Mouse (Mus musculus): ENCODE measurements around the gene Il12a. TPM values are rescaled to one million over a fixed set of nuclear protein-coding genes. Genes with fewer than 3 reads are reported as not detected.
"Not testable (repeated sequence)": the region's sequence is repeated elsewhere in the genome, so short reads cannot be mapped to it uniquely, and the experiment has no call there.

The Il12a gene
- polyA plus RNA-seq, 1 experiment from 2014 or later = not detected

DNA sequence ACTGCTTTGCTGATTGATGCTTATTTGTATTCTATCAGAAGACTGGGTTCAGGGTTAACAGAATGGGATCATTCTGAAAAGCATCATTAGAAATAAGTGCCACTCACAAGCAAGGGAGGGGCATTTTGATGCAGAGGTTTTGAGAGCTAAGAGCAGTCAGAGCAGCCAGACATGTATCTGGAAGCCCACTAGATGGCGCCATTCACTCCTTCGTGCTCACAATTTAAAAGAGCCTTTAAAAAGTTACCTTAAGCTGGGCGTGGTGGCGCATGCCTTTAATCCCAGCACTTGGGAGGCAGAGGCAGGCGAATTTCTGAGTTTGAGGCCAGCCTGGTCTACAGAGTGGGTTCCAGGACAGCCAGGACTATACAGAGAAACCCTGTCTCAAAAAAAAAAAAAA is 26.9 kb downstream of the Il12a start:
- not testable (repeated sequence) for H3K27ac ChIP-seq (replicated peaks in 1 of 2; ENCODE audit: control insufficient read depth in 1 of 2, insufficient read depth in 1 of 2, low read depth in 2 of 2, low read length in 2 of 2); ATAC-seq (ENCODE audit: insufficient number of reproducible peaks, insufficient read depth, low FRiP score, low read depth); H3K27me3 ChIP-seq (ENCODE audit: control insufficient read depth, insufficient read depth, low read length); H3K4me1 ChIP-seq (ENCODE audit: control insufficient read depth in 2 of 2, insufficient read depth in 2 of 2, low read length in 2 of 2); H3K9ac ChIP-seq (ENCODE audit: low read length); H3K9me3 ChIP-seq (ENCODE audit: control insufficient read depth, low read length); H3K4me3 ChIP-seq (ENCODE audit: control insufficient read depth in 1 of 2, insufficient read depth in 1 of 2, low read depth in 1 of 2, low read length in 2 of 2); H3K4me2 ChIP-seq (ENCODE audit: low read length); H3K36me3 ChIP-seq (ENCODE audit: control insufficient read depth, insufficient read depth, low read length)
- WGBS = 39% methylated on average over 5 of the region's 5 CpGs

GRCm38 (mm10) chr3:68719229-68719819 is 28.9 kb downstream of the Il12a start:
- Histone ChIP-seq H3K4me3 (ENCODE audit: control insufficient read depth in 1 of 2, insufficient read depth in 1 of 2, low read depth in 1 of 2, low read length in 2 of 2) (no peak overlapping the region), H3K4me1 (ENCODE audit: control insufficient read depth in 2 of 2, insufficient read depth in 2 of 2, low read length in 2 of 2) (no peaks in the 10 kb centered on the region; a peak in 1 of 4 replicates), H3K36me3 (ENCODE audit: control insufficient read depth, insufficient read depth, low read length) (no peaks in the 10 kb centered on the region), H3K27ac (replicated peaks in 1 of 2; ENCODE audit: control insufficient read depth in 1 of 2, insufficient read depth in 1 of 2, low read depth in 2 of 2, low read length in 2 of 2) (no peak overlapping the region), H3K9me3 (ENCODE audit: control insufficient read depth, low read length) (no peaks in the 10 kb centered on the region), H3K9ac (ENCODE audit: low read length) (no peak overlapping the region), H3K27me3 (ENCODE audit: control insufficient read depth, insufficient read depth, low read length) (no peaks in the 10 kb centered on the region), H3K4me2 (ENCODE audit: low read length) (no peak overlapping the region)
- WGBS = 68% methylated on average over 8 of the region's 8 CpGs
- no peak for ATAC-seq (ENCODE audit: insufficient number of reproducible peaks, insufficient read depth, low FRiP score, low read depth)

DNA sequence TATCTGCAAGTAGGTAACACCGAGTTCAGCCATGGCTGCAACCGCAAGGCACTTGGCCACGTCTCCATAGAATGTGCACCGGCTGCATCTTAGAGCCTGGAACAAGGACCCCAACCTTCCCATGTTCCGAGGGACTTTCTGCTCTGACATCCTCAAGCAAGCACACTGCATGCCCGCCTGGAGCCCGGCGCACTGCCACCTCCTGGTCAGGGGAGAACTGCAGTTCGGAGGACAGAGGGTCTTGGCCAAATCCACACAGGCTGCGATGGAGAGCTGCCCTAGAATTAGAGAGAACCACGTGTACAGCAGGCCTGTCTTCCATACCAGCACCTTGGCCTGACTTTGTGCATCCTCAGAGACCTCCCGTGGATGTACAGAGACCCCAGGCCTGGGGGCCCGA is 29.8 kb downstream of the Il12a start:
- no peaks in the 10 kb centered on the region for H3K9me3 ChIP-seq (ENCODE audit: control insufficient read depth, low read length)
- no peaks in the 10 kb centered on the region for H3K27me3 ChIP-seq (ENCODE audit: control insufficient read depth, insufficient read depth, low read length)
- H3K4me3 ChIP-seq (ENCODE audit: control insufficient read depth in 1 of 2, insufficient read depth in 1 of 2, low read depth in 1 of 2, low read length in 2 of 2) = no peak overlapping the region
- H3K36me3 ChIP-seq (ENCODE audit: control insufficient read depth, insufficient read depth, low read length) = no peaks in the 10 kb centered on the region
- no peaks in the 10 kb centered on the region; a peak in 1 of 4 replicates for H3K4me1 ChIP-seq (ENCODE audit: control insufficient read depth in 2 of 2, insufficient read depth in 2 of 2, low read length in 2 of 2)
- ATAC-seq (ENCODE audit: insufficient number of reproducible peaks, insufficient read depth, low FRiP score, low read depth) = no peak
- H3K4me2 ChIP-seq (ENCODE audit: low read length) = no peak overlapping the region
- WGBS = 40% methylated on average over 13 of the region's 13 CpGs
- H3K9ac ChIP-seq (ENCODE audit: low read length) = no peak overlapping the region
- no peak overlapping the region for H3K27ac ChIP-seq (replicated peaks in 1 of 2; ENCODE audit: control insufficient read depth in 1 of 2, insufficient read depth in 1 of 2, low read depth in 2 of 2, low read length in 2 of 2)

DNA sequence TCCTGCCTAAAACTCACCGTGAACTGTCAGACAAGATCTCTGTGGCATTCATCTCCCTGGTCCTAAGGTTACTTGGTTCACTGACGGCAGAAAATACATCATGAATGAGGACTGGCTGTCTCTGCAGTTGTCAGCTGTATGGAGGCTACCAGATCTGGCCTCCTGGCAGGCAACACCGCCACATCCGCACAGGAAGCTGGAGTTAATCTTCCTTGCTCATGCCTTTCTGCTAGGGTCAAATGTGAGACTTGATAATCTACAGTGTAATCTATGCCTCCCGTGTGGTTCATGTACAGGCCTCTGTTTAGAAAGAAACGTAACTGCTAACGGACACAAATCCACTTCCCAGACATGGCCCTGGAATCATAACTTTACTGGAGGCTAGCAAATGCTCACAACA is 51.5 kb downstream of the Il12a start:
- H3K4me3 ChIP-seq (ENCODE audit: control insufficient read depth in 1 of 2, insufficient read depth in 1 of 2, low read depth in 1 of 2, low read length in 2 of 2) = no peak overlapping the region
- H3K4me1 ChIP-seq (ENCODE audit: control insufficient read depth in 2 of 2, insufficient read depth in 2 of 2, low read length in 2 of 2) = peaks cover 4 to 6% of the 10 kb centered on the region in 2 experiments; a peak in 3 of 4 replicates
- WGBS = 62% methylated on average over 7 of the region's 7 CpGs
- no peaks in the 10 kb centered on the region for H3K9me3 ChIP-seq (ENCODE audit: control insufficient read depth, low read length)
- no peak overlapping the region for H3K9ac ChIP-seq (ENCODE audit: low read length)
- H3K4me2 ChIP-seq (ENCODE audit: low read length) = no peak overlapping the region
- H3K36me3 ChIP-seq (ENCODE audit: control insufficient read depth, insufficient read depth, low read length) = no peaks in the 10 kb centered on the region
- H3K27ac ChIP-seq (replicated peaks in 1 of 2; ENCODE audit: control insufficient read depth in 1 of 2, insufficient read depth in 1 of 2, low read depth in 2 of 2, low read length in 2 of 2) = no peak overlapping the region
- ATAC-seq (ENCODE audit: insufficient number of reproducible peaks, insufficient read depth, low FRiP score, low read depth) = no peak
- H3K27me3 ChIP-seq (ENCODE audit: control insufficient read depth, insufficient read depth, low read length) = no peaks in the 10 kb centered on the region

DNA sequence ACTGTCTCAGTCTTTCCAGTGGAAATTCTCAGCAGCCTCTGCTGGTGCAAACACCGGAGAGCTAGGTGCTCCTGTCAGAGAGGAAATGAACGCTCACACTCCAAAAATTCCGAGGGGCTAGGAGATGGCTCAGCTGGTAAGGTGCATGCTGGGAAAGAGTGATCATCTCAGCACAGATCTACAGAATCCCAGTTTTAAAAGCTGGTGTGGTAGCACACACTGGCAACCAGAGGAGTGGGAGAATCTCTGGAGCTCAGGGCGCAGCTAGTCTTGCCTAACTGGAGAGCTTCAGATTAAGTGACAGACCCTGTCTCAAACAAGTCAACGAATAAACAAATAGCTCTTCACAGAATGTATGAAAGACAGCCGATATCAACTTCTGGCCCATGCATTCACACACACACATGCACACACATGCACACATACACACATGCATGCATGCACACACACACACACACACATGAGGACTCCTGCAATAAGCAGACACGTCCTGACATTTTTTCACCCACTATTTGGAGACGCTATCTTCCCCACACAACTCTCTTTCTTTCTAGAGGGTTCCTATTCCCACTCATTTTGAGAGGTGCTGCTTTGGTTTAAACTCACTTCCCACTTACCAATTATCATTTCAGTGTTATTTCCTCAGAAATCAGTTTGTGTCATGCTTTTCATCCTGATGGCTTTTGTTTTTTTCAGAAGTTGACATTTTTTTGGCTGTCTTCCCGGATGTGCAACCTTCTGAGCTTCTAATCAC is 52.5 kb downstream of the Il12a start:
- Histone ChIP-seq H3K4me2 (ENCODE audit: low read length) (no peak overlapping the region), H3K9ac (ENCODE audit: low read length) (no peak overlapping the region), H3K27me3 (ENCODE audit: control insufficient read depth, insufficient read depth, low read length) (no peaks in the 10 kb centered on the region), H3K4me3 (ENCODE audit: control insufficient read depth in 1 of 2, insufficient read depth in 1 of 2, low read depth in 1 of 2, low read length in 2 of 2) (no peak overlapping the region), H3K36me3 (ENCODE audit: control insufficient read depth, insufficient read depth, low read length) (no peaks in the 10 kb centered on the region), H3K4me1 (ENCODE audit: control insufficient read depth in 2 of 2, insufficient read depth in 2 of 2, low read length in 2 of 2) (peaks cover 4 to 6% of the 10 kb centered on the region in 2 experiments; a peak in 3 of 4 replicates), H3K9me3 (ENCODE audit: control insufficient read depth, low read length) (no peaks in the 10 kb centered on the region), H3K27ac (replicated peaks in 1 of 2; ENCODE audit: control insufficient read depth in 1 of 2, insufficient read depth in 1 of 2, low read depth in 2 of 2, low read length in 2 of 2) (peak overlapping the region in 1 of 2 experiments; percentile 9; a peak in 1 of 4 replicates)
- no peak for ATAC-seq (ENCODE audit: insufficient number of reproducible peaks, insufficient read depth, low FRiP score, low read depth)
- 67% methylated on average over 9 of the region's 9 CpGs for WGBS

DNA sequence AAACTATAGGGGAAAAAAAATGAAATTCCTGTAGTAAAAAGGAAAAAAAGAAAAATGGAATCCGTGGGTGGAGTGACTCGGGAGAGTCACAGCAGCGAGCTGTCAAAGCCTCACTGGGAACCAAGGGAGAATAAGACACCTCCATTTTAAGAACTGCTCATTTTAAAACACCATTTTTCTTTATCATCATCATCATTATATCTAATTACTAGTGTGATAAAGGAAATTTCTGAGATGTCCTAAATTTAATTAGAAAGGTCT is 53.0 kb downstream of the Il12a start:
- H3K4me3 ChIP-seq (ENCODE audit: control insufficient read depth in 1 of 2, insufficient read depth in 1 of 2, low read depth in 1 of 2, low read length in 2 of 2) = no peak overlapping the region
- no peak overlapping the region for H3K27ac ChIP-seq (replicated peaks in 1 of 2; ENCODE audit: control insufficient read depth in 1 of 2, insufficient read depth in 1 of 2, low read depth in 2 of 2, low read length in 2 of 2)
- no peaks in the 10 kb centered on the region for H3K36me3 ChIP-seq (ENCODE audit: control insufficient read depth, insufficient read depth, low read length)
- H3K9me3 ChIP-seq (ENCODE audit: control insufficient read depth, low read length) = no peaks in the 10 kb centered on the region
- H3K27me3 ChIP-seq (ENCODE audit: control insufficient read depth, insufficient read depth, low read length) = no peaks in the 10 kb centered on the region
- WGBS = 54% methylated on average over 3 of the region's 3 CpGs
- ATAC-seq (ENCODE audit: insufficient number of reproducible peaks, insufficient read depth, low FRiP score, low read depth) = no peak
- H3K9ac ChIP-seq (ENCODE audit: low read length) = no peak overlapping the region
- H3K4me1 ChIP-seq (ENCODE audit: control insufficient read depth in 2 of 2, insufficient read depth in 2 of 2, low read length in 2 of 2) = peaks cover 4 to 6% of the 10 kb centered on the region in 2 experiments; a peak in 3 of 4 replicates
- H3K4me2 ChIP-seq (ENCODE audit: low read length) = no peak overlapping the region

DNA sequence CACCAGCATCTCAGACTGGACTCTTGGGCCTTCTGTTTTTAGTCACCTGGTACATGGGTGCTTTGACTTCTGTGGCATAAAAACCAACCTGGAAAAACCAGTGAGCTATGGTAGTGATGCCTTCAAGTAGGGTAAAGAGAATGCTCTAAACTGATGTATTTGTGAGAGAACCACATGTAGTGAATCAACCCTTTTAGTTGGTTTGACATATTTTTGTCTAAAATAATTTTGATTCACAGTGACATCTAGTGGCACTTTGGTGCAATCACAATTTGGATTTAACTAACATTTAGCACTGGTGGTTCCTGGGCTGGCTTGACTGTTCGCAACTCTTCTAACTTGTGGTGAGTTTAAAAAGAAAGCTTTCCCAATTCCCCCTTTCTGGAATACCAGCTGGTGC is 53.7 kb downstream of the Il12a start:
- H3K27me3 ChIP-seq (ENCODE audit: control insufficient read depth, insufficient read depth, low read length) = no peaks in the 10 kb centered on the region
- H3K4me2 ChIP-seq (ENCODE audit: low read length) = no peak overlapping the region
- 0 out of 4 replicates have a peak overlapping the region, but pooled peaks of 1 of the 2 experiments have one; percentile 29 for H3K27ac ChIP-seq (replicated peaks in 1 of 2; ENCODE audit: control insufficient read depth in 1 of 2, insufficient read depth in 1 of 2, low read depth in 2 of 2, low read length in 2 of 2)
- H3K4me3 ChIP-seq (ENCODE audit: control insufficient read depth in 1 of 2, insufficient read depth in 1 of 2, low read depth in 1 of 2, low read length in 2 of 2) = no peak overlapping the region
- H3K9ac ChIP-seq (ENCODE audit: low read length) = no peak overlapping the region
- no peaks in the 10 kb centered on the region for H3K9me3 ChIP-seq (ENCODE audit: control insufficient read depth, low read length)
- ATAC-seq (ENCODE audit: insufficient number of reproducible peaks, insufficient read depth, low FRiP score, low read depth) = no peak
- no peaks in the 10 kb centered on the region for H3K36me3 ChIP-seq (ENCODE audit: control insufficient read depth, insufficient read depth, low read length)
- 78% methylated on average over 1 of the region's 1 CpGs for WGBS
- peaks cover 4 to 6% of the 10 kb centered on the region in 2 experiments; a peak in 3 of 4 replicates for H3K4me1 ChIP-seq (ENCODE audit: control insufficient read depth in 2 of 2, insufficient read depth in 2 of 2, low read length in 2 of 2)
